Mouse (Mus musculus) forebrain, embryonic 13.5 days (tissue): ENCODE data around the gene Dis3l2. TPM values are rescaled to one million over a fixed set of nuclear protein-coding genes. Genes with fewer than 3 reads are reported as not detected.

Source experiments
- ATAC-seq: fragments of 200-750 bp; cut with Nextera tagmentation; 2 replicates; pipeline ENCODE4 v1.8.0; 2017
- H3K27ac ChIP-seq: fragments of 300-500 bp; sonication (generic); 2 replicates; pipeline ENCODE4 v1.5.1; 2015; ENCODE audit warnings: inconsistent platforms, mild to moderate bottlenecking, moderate library complexity
- H3K27me3 ChIP-seq: fragments of 300-500 bp; sonication (generic); 2 replicates; pipeline ENCODE4 v1.6.1; 2015; ENCODE audit warnings: mild to moderate bottlenecking, inconsistent platforms
- H3K36me3 ChIP-seq: fragments of 300-500 bp; sonication (generic); 2 replicates; pipeline ENCODE4 v1.6.1; 2015; ENCODE audit warnings: mild to moderate bottlenecking, inconsistent platforms; ENCODE audit not compliant: poor library complexity, severe bottlenecking
- H3K4me1 ChIP-seq: fragments of 300-500 bp; sonication (generic); 2 replicates; pipeline ENCODE4 v1.6.1; 2015; ENCODE audit warnings: inconsistent platforms
- H3K4me2 ChIP-seq: fragments of 300-500 bp; sonication (generic); 2 replicates; pipeline ENCODE4 v1.6.1; 2015; ENCODE audit warnings: inconsistent platforms, mild to moderate bottlenecking, moderate library complexity
- H3K4me3 ChIP-seq: fragments of 300-500 bp; sonication (generic); 2 replicates; pipeline ENCODE4 v1.5.1; 2015; ENCODE audit warnings: mild to moderate bottlenecking, inconsistent platforms
- H3K9ac ChIP-seq: fragments of 300-500 bp; sonication (generic); 2 replicates; pipeline ENCODE4 v1.6.1; 2015; ENCODE audit warnings: mild to moderate bottlenecking, inconsistent platforms
- H3K9me3 ChIP-seq: fragments of 300-500 bp; sonication (generic); replicated peaks from 2 replicates; pipeline ENCODE4 v1.6.1; 2016; ENCODE audit warnings: inconsistent platforms
- WGBS: fragments of 180-500 bp; shearing (Covaris S2); methylation state at CpG from one replicate; pipeline ENCODE4 v1.1.7; 2015; 5-methylcytosine and 5-hydroxymethylcytosine counted together
- polyA plus RNA-seq: library from polyadenylated mRNA; unstranded; fragments of >200 nt; fragmentation: Nextera tagmentation; extraction: Ambion mirVana; gene quantifications from 2 replicates; pipeline ENCODE4 v1.2.1, GENCODE M21; 2015

The Dis3l2 gene
- polyA plus RNA-seq, 1 experiment from 2014 or later, result 35.8 TPM

DNA sequence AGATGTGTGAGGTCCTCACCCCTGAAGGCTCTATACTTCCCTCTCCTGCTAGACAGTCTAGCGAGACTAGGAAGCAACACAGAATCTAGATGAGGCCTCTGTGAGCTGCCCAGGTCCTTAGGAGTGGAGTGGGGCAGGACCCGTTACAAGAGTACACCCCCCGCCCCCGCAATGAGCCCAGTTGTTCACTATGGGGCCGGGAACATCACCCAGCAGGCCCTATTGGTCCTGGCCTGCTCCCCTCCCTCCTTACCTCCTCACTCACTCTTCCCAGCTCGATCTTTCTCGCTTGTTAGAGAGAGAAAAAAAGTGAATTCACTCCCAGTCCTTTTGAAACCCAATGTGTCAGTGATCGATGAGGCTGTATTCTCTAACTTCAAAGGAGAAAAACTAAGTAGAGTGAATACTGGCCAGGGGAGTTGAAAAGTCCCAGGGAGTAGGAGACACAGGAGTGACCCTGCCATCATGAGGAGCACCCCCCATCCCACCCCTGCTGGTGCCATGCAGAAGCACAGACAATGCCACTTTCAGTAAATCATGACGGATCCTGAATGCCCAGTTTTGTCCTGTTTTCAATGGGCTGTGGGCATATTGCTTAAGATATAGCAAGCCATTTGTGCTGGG, 299.0 kb downstream of the Dis3l2 start:
- no peak overlapping the region for H3K4me2 ChIP-seq
- H3K4me3 ChIP-seq, result no peak overlapping the region
- no peaks in the 10 kb centered on the region for H3K9me3 ChIP-seq
- peak; percentile 51; the same call in 1 of the 2 replicates for ATAC-seq
- no peaks in the 10 kb centered on the region for H3K27me3 ChIP-seq
- H3K4me1 ChIP-seq, result peaks cover 14% of the 10 kb centered on the region
- WGBS, result 27% methylated on average over 9 of the region's 9 CpGs
- H3K27ac ChIP-seq, result peak overlapping the region; percentile 40
- peaks cover 4% of the 10 kb centered on the region; the same call in 1 of the 2 replicates for H3K36me3 ChIP-seq
- H3K9ac ChIP-seq, result no peak overlapping the region

DNA sequence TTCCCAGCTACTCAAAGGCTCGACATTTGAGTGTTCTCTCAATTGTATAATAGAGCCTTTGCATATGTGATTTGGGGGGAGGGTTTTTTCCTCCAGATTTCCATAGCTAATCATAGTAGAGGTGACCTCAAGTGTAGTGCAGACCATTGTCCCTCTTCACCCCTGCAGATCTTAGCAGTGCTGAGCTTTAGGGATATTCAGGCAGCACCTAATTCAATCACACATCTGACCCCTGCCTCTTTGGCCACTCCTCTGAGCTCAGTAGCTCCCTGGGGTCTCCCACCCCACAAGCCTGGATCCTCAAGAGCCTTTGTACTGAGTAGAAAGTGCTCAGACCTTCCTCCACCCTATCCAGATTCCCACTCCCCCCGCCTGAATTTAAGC, 299.6 kb downstream of the Dis3l2 start:
- Histone ChIP-seq H3K4me3 (no peak overlapping the region), H3K9me3 (no peaks in the 10 kb centered on the region), H3K4me1 (peaks cover 14% of the 10 kb centered on the region), H3K27ac (peak overlapping the region; percentile 12; the same call in 1 of the 2 replicates), H3K4me2 (no peak overlapping the region), H3K27me3 (no peaks in the 10 kb centered on the region), H3K9ac (no peak overlapping the region), H3K36me3 (peaks cover 4% of the 10 kb centered on the region; the same call in 1 of the 2 replicates)
- WGBS, result 18% methylated on average over 2 of the region's 2 CpGs
- ATAC-seq, result peak; percentile 58

GRCm38 (mm10) chr1:87006425-87006824, 302.8 kb downstream of the Dis3l2 start:
- no peak overlapping the region for H3K27ac ChIP-seq
- WGBS, result 82% methylated on average over 1 of the region's 1 CpGs
- no peak overlapping the region for H3K4me3 ChIP-seq
- no peak overlapping the region for H3K9ac ChIP-seq
- peaks cover 14% of the 10 kb centered on the region for H3K4me1 ChIP-seq
- H3K9me3 ChIP-seq, result no peaks in the 10 kb centered on the region
- H3K27me3 ChIP-seq, result no peaks in the 10 kb centered on the region
- H3K4me2 ChIP-seq, result no peak overlapping the region
- ATAC-seq, result no peak
- peaks cover 4% of the 10 kb centered on the region; the same call in 1 of the 2 replicates for H3K36me3 ChIP-seq

DNA sequence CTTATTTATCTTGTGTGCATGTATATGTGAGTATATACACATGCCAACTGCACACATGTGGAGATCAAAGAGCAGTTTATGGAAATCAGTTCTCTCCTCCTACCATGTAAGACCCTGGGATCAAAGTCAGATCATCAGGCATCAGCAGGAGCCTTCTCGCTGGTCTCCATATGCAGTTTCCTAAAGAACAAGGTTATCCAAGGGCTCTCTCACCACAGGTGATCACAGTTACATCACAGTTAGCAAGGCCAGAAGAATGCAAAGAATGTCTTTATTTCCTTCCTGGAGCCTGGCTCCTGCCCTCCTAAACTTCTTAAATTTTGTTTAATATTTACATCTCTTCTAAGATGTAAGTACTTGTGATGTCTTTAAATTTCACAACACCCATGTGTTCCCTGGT, 304.6 kb downstream of the Dis3l2 start:
- no peak for ATAC-seq
- no peaks in the 10 kb centered on the region for H3K9me3 ChIP-seq
- WGBS, result 44% methylated on average over 1 of the region's 1 CpGs

DNA sequence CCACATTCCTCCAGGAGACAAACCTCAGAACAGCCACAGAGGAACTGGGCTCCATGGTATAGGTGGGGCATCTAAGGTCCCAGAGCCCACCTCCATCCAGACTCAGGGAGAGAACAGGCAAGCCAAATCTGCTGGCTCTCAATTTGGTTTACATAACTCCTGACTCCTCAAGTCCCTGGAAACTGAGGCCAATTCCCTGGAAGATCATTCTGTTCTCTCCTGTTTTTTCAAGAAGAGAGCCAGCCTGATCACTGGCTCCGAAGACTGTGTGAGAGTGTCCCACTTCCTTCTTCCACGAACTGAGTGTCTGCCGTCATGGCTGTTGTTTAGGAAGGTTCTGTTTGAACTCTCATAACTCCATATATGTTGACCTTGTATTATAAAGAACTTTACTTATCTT, 305.5 kb downstream of the Dis3l2 start:
- H3K9me3 ChIP-seq, result no peaks in the 10 kb centered on the region
- H3K4me2 ChIP-seq, result no peak overlapping the region
- peaks cover 4% of the 10 kb centered on the region; the same call in 1 of the 2 replicates for H3K36me3 ChIP-seq
- no peaks in the 10 kb centered on the region for H3K4me1 ChIP-seq
- no peak for ATAC-seq
- no peaks in the 10 kb centered on the region for H3K27me3 ChIP-seq
- no peak overlapping the region for H3K4me3 ChIP-seq
- H3K27ac ChIP-seq, result no peak overlapping the region
- 94% methylated on average over 3 of the region's 3 CpGs for WGBS
- no peak overlapping the region for H3K9ac ChIP-seq

More for the DNA sequence above, 304.6 kb downstream of the Dis3l2 start:
- H3K27ac ChIP-seq, result no peak overlapping the region
- H3K4me3 ChIP-seq, result no peak overlapping the region
- no peak overlapping the region for H3K4me2 ChIP-seq
- peaks cover 3% of the 10 kb centered on the region for H3K4me1 ChIP-seq
- no peak overlapping the region for H3K9ac ChIP-seq
- peaks cover 4% of the 10 kb centered on the region; the same call in 1 of the 2 replicates for H3K36me3 ChIP-seq
- no peaks in the 10 kb centered on the region for H3K27me3 ChIP-seq

DNA sequence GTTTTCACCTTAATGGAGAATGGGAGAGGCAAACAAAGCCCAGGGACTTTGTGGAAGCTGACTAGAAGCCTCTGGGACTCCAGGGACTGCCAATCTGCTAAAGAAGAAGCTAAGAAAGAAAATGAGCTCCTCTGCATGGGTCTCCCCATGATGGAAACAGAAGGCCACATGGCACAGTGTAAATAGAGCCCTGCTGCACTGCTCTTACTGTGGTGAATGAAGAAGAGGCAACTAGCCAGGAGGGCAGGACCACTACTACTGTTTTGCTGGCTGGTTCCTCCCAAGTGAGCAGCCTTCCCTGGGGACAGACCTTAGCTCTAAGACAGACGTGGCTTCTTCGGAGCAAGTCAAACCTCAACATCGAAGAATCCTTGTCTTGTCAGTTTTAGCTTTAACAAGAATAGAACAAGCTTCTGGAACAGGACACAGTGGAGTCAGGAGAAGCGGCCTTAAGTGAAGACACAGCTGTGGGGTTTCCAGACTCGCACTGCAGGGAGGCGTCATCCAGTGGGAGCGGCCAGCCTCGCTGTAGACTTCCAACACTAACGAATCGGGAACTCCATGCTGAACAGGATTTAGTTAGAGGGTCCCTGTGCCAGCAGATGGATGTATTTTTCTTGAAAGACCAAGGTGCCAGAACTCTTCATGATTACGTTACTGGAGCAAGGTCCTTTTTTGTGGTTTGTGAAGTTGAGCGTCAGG, 307.2 kb downstream of the Dis3l2 start:
- Histone ChIP-seq H3K27me3 (no peaks in the 10 kb centered on the region), H3K27ac (no peak overlapping the region), H3K36me3 (no peaks in the 10 kb centered on the region), H3K9me3 (no peaks in the 10 kb centered on the region), H3K4me3 (no peak overlapping the region), H3K4me1 (no peaks in the 10 kb centered on the region), H3K9ac (no peak overlapping the region), H3K4me2 (no peak overlapping the region)
- 69% methylated on average over 12 of the region's 12 CpGs for WGBS
- ATAC-seq, result no peak

GRCm38 (mm10) chr1:87011718-87012117, 308.1 kb downstream of the Dis3l2 start:
- no peak for ATAC-seq
- Histone ChIP-seq H3K4me3 (no peak overlapping the region), H3K27me3 (no peaks in the 10 kb centered on the region), H3K9me3 (no peaks in the 10 kb centered on the region), H3K9ac (no peak overlapping the region), H3K27ac (no peak overlapping the region), H3K4me2 (no peak overlapping the region), H3K36me3 (no peaks in the 10 kb centered on the region), H3K4me1 (no peaks in the 10 kb centered on the region)
- 75% methylated on average over 3 of the region's 3 CpGs for WGBS

- Histone ChIP-seq H3K4me1 (no peaks in the 10 kb centered on the region), H3K27ac (no peak overlapping the region), H3K9me3 (no peaks in the 10 kb centered on the region), H3K4me3 (no peak overlapping the region), H3K36me3 (no peaks in the 10 kb centered on the region), H3K27me3 (no peaks in the 10 kb centered on the region), H3K4me2 (no peak overlapping the region), H3K9ac (no peak overlapping the region)
- WGBS, result 91% methylated on average over 2 of the region's 2 CpGs
- no peak for ATAC-seq
These were observed 309.0 kb downstream of the Dis3l2 start for GRCm38 (mm10) chr1:87012606-87013005.

DNA sequence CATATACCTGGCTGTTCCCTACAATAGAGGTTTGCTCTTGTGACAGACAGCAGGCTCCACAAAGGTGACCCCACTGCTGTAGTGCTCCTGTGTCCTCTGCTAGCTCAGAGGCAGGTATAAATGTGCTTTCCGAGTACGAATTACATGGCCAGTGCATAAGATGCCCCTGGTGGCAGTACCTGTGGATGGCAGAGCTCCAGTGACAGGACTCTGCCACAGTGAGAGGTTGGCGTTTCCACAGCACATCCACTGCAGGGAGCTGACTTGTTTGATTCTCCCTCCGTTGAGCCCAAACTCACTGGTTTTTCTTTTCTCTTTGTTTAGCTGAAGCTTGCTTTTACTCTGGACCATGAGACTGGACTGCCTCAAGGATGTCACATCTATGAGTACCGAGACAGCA, 317.1 kb downstream of the Dis3l2 start:
- H3K4me1 ChIP-seq, result no peaks in the 10 kb centered on the region
- no peak overlapping the region for H3K4me2 ChIP-seq
- ATAC-seq, result no peak
- H3K27me3 ChIP-seq, result no peaks in the 10 kb centered on the region
- no peak overlapping the region for H3K27ac ChIP-seq
- no peaks in the 10 kb centered on the region for H3K9me3 ChIP-seq
- WGBS, result 80% methylated on average over 5 of the region's 5 CpGs
- H3K36me3 ChIP-seq, result peaks cover 9% of the 10 kb centered on the region; the same call in 1 of the 2 replicates
- H3K4me3 ChIP-seq, result no peak overlapping the region
- H3K9ac ChIP-seq, result no peak overlapping the region

- Histone ChIP-seq H3K9me3 (no peaks in the 10 kb centered on the region), H3K4me2 (no peak overlapping the region), H3K27ac (no peak overlapping the region), H3K27me3 (no peaks in the 10 kb centered on the region), H3K4me1 (no peaks in the 10 kb centered on the region), H3K4me3 (no peak overlapping the region), H3K9ac (no peak overlapping the region), H3K36me3 (peaks cover 9% of the 10 kb centered on the region; the same call in 1 of the 2 replicates)
- ATAC-seq, result no peak
- 85% methylated on average over 3 of the region's 3 CpGs for WGBS
These were observed 318.0 kb downstream of the Dis3l2 start for GRCm38 (mm10) chr1:87021584-87021983.

DNA sequence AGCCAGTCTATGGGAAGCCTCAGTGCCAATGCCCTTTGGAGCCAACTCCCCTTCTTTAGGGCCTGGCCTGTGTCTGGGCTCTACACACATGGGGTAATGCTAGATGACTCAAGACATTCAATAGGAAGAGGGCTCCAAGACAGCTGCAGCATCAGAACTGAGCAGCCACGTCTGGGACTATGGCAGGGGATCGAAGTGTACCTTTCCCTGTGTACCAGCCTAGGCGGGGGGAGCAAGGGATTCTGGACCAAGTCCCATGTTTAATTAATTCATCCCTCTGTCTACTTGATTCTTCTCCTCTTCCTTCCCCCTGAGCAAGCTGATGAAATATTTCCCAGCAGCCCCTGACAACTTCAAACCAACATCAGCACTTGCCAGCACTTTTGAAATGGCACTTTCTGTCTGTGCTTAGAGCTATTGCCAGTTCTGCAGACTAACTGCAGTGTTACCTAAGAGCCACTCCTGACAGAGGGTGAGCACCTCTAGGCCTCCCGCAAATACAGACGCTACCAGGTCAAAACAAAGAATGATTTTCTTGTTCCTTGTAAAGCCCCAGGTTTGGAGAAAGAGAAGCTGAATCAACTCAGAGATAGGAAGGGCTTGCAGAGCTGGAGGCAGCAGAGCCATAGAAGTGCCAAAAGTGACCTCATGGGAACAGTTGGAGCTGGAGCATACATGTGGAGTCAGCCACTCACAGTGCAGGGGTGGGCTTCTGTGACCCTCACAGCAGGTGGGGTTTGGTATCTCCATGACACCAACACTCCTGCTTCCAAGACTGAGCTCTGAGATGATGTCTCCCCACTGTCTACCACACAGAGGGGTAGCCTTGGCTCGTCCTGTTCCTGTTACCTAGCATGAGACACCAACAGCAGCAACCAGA, 319.9 kb downstream of the Dis3l2 start:
- no peak overlapping the region for H3K4me2 ChIP-seq
- 86% methylated on average over 6 of the region's 6 CpGs for WGBS
- no peak overlapping the region for H3K4me3 ChIP-seq
- no peak overlapping the region for H3K27ac ChIP-seq
- H3K9ac ChIP-seq, result no peak overlapping the region
- H3K36me3 ChIP-seq, result peaks cover 9% of the 10 kb centered on the region; the same call in 1 of the 2 replicates
- no peaks in the 10 kb centered on the region for H3K4me1 ChIP-seq
- H3K27me3 ChIP-seq, result no peaks in the 10 kb centered on the region
- H3K9me3 ChIP-seq, result no peaks in the 10 kb centered on the region
- ATAC-seq, result no peak

DNA sequence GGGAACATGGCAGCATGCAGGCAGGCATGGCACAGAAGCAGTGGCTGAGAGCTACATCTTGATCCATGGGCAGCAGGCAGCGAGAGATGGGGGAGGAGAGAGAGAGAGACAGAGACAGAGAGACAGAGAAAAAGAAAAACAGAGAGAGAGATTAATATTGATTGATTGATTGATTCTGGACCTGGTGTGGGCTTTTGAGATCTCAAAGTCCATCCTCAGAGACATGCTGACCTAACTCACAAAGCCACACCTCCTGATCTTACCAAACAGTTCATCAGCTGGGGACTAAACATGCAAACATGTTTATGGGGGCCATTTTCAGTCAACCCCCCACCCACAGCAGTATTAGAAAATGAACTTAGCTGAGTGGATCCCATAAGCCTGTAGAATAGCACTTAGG, 321.4 kb downstream of the Dis3l2 start:
- no peaks in the 10 kb centered on the region for H3K27me3 ChIP-seq
- H3K4me3 ChIP-seq, result no peak overlapping the region
- no peak overlapping the region for H3K27ac ChIP-seq
- no peak overlapping the region for H3K4me2 ChIP-seq
- H3K4me1 ChIP-seq, result no peaks in the 10 kb centered on the region
- 50% methylated on average over 1 of the region's 1 CpGs for WGBS
- no peak for ATAC-seq
- H3K36me3 ChIP-seq, result peaks cover 9% of the 10 kb centered on the region; the same call in 1 of the 2 replicates
- H3K9ac ChIP-seq, result no peak overlapping the region
- no peaks in the 10 kb centered on the region for H3K9me3 ChIP-seq
